Mouse (Mus musculus) forelimb bud, embryonic 11.5 days (tissue): Measurements from ENCODE around the gene Bloc1s2.

Experiments
- DNase-seq: peaks from one replicate; pipeline ENCODE4 v3.0.0-alpha.2; 2012; ENCODE audit warnings: low read depth, low spot score

Gene Bloc1s2

DNA sequence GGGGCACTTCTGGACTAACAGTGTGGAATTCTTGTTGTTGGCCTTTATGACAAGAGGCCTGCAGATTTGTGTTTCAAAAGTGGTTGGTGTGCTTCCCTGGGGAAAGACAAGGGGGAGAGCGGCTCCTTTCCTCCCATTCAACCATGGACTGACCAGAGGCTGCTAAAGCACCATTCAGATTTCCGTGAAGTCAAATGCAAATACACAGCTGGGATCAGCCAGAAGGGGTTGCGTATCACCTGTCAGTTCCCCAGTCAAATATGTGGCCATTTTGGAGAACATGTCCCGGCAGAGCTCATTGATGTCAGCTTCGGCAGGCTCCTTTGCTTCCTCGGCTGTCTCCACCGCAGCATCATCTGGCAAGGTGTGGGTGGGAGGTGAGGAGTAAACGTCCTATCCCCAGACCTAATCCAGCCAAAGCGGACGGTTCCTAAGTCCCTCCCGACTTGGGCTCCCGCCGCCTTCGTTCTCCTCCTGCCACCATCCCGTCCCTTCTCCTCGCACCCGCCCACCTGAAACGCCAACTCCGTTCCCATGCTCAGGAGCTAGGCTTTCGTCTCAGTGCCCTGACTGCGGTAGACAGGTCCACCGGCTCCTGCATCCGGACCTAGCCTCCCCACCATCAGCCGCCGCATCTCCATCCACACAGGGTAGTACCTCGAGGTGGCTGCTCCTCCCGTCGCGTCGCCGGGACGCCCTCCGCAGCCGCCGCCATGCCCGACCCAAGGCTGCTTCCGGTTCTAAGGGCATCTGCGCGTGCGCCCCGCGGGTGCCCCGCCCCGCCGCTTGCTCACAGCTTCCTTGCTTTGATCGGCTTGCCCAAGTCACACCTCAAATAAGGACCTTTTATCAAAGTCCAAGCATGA lies at the start of gene Bloc1s2:
Gene Bloc1s2, minus strand, starts transcription at position 745 of the 866 bp plus-strand sequence.
- DNase-seq, result peak; percentile 77

DNA sequence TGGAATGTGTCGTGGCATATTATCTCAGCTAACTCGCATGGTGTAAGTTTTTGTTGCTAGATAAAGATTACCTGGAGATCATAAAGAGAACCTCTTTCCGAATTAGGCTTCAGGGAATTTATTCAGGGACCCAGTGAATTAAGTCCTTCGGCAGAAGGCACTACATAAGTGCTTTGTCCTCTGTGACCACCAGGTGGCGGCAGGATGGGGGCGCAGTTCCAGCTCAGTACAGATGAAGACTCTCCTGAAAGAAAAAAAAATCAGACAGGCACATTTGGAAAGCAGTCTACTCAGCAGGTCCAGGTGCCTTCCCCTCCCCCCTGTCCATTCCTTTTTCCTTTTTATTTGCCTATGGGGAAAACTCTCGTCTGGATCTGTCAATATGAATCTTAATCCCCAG lies 48.9 kb upstream of the Bloc1s2 start:
- DNase-seq, result peak; percentile 57

DNA sequence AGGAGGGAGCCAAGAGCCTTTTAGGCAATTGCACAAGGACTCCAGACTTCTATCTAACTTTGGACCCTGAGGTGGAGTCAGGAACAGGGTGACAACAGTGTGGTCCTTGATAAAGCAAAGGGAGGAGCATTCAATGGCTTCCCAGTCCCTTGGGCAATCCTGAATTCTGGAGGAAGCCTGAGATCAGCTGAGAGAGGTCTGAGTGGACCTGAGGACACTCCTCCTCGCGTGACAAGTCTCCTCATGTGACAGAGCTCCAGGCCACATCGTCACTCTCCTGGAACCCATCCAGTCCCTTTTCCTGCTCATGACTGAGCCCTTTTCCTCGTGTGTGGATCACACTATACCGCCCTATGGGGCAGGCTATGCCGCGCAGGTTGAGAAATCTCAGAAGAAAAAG lies 47.7 kb upstream of the Bloc1s2 start:
- no peak for DNase-seq

DNA sequence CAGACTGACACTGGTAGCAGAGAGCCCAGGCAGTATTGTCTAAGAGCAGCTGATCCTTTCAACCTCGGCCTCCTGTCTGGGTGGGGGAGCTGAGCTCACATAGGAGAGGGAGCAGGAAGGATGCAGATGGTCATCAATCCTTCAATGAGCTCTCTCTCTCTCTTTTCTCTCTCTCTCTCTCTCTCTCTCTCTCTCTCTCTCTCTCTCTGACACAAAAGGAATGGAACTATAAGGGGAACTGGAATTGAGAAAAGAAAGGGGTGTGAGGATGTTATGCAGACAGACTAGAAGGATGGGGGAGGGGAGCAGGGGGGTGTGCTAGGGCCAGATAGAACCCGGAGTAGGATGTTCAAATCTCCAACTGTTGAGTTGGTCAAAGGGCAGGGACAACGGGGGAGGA lies 46.1 kb upstream of the Bloc1s2 start, which contains the start of gene Pkd2l1:
Gene Pkd2l1, minus strand, starts transcription at position 101 of the 400 bp plus-strand sequence.
- DNase-seq, result no peak

DNA sequence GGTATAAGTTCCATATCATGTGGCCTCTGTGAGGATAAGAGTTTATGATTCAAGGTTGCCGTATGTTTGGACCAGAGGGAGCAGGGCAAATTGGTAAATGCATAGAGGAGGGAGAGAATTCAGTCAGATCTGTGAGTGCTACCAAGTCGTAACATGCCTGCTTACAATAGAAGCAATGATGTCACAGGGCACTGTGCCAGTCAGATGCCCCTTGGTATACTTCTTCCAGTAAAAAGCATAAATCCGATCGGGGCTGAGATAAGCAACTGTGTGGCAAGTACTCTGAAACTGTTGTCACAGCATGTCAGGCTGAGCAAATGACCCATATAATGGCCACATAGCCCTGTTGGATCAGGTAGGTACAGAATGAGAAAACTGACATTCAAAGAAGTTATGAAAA lies 42.8 kb upstream of the Bloc1s2 start:
- no peak for DNase-seq

DNA sequence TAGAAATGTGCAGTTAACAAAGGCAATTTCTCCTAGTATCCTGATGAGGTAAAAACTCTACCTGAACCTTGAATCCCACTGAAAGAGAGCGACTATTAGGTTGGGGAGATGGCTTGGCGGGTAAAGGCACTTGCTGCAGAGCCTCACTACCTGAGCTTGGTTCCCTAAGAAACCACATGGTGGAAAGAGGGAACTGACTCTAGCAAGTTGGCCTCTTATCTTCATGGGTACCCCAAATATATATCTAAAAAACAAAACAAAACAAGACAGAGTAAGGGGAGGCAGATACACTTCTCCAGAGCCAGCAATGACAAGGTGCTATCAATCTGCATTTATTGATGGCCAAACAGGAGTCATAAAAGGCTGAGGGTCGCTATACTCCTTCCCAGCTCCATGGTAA lies 37.7 kb upstream of the Bloc1s2 start:
- no peak for DNase-seq

DNA sequence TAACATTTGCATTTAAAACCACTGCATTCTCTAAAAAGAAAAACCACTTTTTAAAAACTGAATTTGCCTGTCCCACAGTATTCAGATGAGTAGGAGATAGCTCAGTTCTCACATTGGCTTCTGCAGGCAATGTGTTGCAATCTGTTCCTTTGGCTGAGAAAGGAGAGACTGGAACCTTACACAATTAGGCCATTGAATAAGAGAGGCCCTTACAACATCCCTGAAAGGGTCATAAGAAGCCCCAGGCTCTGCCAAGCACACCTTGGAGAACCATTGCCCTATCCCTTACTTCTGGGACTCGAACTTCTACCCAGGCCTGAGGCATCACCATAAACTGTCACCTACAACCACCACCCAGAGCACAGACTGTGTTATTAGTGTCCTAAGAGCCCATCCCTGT lies 34.3 kb upstream of the Bloc1s2 start:
- DNase-seq, result no peak

DNA sequence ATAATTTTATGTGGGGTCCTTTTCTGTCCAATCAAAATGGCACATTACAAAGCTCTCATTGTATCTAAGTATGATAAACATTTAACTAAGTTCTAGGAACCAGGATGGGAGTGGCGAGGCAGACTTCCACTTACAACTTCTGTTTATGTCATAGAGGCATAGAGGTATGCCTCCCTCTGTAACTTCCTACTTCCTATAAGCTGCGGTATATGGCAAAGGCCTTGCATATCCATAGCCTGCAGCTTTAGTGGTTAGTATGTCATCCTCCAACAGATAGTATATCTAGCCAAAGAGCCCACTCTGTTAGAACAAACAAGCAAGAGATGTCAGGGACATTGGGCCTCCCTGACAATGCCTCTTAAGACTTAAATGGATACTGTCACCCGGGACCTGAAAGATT lies 30.5 kb upstream of the Bloc1s2 start:
- no peak for DNase-seq

DNA sequence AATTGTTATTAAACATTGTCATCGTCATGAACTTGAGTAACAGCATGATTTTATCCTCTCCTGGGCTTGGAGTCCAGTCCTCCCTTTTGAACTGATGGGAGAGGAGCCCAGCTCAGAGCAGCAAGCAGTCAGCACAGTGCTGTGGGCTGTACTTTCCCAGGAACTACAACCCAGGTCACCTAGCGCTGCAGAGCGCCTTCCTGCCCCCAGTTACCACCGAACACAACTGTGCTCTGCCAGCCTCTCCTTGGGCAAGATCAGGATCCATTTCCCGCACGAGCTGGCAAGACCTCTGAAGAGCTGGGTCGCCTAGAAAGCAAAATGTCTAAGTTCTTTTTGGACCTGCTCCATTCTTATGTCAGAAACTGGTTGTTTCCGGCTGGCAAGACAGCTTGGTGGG lies 28.6 kb upstream of the Bloc1s2 start:
- DNase-seq, result no peak

DNA sequence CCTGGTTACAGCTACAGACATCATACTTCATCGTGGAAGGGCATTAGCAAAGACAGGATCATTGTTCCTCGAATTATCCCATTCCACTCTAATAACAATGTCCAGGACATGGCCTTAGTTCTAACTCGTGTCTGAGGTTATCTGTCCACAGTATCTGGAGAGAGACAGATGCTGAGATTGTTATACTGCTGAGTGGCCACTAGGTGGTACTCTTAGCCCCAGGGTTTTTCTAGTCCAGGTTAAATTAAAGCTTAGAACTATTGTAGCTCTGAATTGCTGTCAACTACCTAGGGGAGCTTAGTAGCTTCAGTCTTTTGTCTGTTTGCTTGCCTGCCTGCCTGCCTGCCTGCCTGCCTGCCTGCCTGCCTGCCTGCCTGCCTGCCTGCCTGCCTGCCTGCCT lies 15.3 kb upstream of the Bloc1s2 start:
- DNase-seq, result peak; percentile 13

DNA sequence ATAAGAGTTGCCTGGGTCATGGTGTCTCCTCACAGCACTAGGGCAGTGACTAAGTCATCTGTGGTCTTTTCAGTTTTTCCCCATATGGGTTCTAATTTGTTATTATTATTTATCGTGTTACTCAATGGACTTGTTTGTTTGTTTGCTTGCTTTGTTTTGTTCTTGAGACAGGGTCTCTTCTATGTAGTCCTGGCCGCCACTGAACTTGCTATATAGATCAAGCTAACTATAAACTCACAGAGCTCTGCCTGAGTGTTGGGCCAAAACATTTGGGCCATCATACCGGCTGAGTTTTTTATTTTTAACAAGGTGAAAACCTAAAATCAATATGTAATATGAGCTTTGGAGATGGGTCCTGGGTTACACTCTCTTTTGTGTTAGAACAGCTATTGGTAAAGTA lies 13.1 kb upstream of the Bloc1s2 start:
- DNase-seq, result no peak

DNA sequence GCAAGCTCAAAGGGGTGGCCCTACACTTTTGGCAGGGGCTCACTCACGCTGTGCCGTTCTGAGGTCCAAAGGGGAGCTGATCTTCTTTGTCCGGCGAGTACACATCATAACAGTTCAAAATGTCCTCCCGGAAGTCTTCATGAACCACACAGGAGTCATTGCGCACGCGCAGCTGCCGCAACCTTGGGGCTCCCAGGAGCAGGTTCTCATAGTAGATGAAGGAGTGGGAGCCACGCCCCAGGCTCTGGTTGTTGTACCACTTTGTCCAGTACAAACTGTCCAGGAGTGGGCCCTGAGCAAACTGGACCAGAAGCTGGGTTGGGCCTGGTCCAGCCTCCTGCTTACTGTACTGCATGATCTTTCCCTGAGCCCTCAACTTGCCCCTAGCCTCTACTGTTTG lies 10.8 kb upstream of the Bloc1s2 start:
- DNase-seq, result no peak

DNA sequence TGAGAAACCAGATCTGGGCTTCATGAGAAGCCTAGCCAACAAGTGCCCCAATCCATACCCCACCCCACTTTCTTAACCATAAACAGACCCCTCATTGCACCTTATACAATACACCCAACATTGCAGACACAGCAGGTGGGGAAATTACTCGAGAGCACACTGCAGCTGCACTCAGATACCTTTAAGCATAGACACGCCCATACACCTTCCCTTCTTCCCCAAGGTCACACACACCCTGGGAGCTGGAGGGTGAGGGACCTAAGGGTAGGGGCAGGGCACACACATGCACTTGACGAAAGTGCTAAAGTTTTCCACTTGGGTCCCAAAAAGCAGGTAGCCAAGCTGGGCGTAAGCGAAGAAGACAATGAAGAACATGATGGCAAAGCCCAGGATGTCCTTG lies 7.5 kb upstream of the Bloc1s2 start:
- no peak for DNase-seq

DNA sequence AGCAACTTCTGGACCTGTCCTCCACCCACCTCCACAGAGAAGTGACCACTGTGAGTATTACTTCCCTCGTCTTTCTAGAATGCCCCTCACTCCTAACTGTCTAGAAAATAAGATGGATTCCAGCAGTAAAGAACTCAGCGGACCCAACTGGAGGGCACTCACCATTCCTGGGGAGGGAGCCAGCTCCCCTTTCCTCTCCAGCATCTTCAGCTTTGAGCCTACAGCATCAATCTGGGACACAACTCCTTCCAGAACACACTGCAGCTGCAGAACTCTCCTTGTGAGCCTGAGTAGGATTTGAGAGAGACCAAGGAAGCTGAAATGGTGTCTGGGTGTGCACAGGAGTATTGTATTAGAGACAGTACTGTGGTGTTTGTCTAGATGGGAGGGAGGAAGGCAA lies 2.7 kb upstream of the Bloc1s2 start:
- no peak for DNase-seq

DNA sequence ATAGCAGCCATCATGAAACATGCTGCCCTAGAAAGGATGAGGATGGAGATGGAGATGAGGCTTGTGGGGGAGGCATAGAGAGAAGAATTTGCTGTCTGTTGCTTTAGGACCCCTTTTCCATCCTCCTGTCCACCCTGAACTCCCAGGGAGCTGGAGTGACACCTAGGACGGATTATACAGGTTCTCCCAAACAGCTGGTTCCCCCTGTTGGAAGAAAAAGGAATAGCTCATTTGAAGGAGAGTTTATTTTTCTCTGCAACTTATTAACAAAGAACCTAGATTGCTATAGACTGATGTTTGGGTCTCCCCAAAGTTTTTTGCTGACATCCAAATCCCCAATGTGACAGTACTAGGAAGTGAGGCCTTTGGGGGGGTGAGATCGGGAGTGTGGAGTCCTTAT lies 2.1 kb upstream of the Bloc1s2 start:
- no peak for DNase-seq

DNA sequence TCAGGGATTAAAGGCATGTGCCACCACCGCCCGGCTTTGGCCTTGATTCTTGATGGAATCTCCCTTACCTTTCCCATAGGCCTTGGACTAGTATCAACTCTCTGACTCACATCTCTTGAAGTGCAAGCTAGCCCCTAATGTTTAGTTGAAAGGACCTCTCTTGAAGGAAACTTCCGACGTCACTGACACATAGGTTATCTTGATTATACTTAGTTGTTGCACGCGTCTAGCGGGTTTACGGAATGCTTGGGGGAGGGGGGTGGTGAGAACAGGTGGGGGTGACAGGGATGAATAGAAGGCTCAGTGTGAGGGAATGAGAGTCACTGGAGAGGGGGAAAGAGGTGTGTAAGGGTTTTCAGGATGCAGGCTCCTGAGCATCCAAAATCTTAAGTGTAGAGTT lies 705 bp upstream of the Bloc1s2 start:
- no peak for DNase-seq

DNA sequence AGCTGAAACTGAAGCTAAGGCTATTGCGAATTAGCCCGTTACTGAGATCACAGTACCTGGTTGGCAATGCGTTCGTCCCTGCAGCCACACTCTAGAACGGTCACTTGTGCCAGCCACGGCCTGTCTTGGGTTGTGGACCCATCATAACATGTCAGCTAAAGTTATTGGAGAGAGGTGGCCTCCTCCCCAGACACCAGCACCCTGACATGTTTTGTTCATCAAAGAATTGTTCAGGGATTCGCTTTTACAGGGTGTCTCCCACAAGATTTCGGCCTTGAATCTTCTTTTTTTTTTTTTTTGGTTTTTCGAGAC lies 278 bp upstream of the Bloc1s2 start:
- no peak for DNase-seq

DNA sequence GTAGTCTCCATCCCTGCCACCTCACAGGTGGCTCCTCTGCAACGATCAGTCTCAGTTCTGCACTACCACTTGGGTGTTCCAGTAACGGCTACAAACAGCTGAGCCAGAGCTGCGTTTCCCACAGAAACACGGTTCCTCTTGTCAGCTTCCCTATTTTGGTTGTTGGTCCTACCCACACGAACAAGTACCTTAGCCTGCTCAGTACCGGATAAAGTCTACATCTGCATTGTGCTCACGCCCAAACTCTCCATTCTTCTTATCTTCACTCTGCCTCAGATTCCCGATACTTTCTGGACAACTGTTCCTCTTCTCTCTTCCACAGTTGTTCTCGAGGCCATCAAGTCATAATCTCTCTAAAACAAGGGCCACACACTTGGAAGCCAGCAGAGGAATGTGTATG lies 1.9 kb downstream of the Bloc1s2 start:
- DNase-seq, result no peak

DNA sequence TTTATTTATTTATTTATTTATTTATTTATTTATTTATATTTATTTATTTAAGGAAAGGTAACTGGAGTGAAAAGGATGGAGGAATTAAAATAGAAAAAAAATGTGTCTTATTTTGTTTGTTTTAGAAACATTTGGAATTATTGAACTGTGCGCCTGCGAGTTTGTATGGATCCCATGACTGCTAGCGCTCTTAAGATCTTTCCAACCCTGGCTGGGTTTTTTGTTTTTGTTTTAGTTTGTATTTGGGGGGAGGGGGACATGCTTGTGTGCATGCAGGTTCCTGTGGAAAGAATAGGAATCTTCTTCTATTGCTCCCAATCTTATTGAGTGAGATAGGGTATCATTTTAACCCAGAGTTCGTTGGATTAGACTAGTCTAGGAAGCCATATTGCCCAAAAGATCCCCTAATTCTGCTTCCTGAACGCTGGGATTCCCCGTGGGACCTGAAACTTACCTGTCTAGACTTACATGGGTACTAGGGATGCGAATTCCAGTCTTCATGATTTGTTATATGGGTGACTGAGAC lies 10.2 kb downstream of the Bloc1s2 start:
- DNase-seq, result no peak

DNA sequence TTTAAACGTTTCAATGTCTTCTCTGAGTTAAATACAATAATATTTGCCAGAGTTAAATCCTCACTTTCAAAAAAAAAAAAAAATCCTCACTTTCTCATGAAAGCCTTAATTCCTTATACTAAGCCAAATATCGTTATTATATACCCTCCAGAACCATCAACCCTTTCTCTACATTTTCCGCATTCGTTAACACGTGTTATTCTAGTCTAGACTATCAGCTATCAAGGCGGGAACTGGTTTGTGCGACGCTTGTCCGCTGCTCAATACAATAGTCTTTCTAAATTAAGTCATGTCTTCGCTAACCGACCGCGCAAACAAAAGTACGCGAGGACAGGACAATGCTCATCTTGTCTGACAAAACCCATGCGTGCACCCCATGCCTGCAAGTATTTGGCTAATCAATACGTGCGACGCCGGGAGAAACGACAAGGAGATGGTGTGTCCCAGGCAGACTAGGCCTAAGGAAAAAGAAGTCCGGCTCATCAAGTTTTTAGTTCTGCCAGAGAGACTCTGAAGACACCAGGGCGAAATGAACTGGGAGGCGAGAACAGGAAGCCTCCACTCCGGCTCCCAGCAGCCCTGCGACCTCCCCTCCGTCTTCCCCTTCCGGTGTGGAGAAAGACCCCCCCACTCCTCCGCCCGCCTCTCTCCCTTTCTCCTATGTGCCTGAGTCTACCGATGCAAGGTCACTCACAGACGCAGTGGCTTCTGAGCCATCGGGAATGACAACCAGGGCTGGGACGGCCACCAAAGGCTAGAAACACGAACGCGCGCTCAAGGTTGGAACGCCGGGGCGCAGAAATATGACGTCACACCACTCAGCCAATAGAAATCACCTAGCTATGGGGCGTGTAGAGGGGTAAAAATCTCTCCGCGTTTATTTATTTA lies 10.9 kb downstream of the Bloc1s2 start, which contains the start of gene Cwf19l1:
Gene Cwf19l1, minus strand, starts transcription at position 805 of the 888 bp plus-strand sequence.
- DNase-seq, result peak; percentile 90

DNA sequence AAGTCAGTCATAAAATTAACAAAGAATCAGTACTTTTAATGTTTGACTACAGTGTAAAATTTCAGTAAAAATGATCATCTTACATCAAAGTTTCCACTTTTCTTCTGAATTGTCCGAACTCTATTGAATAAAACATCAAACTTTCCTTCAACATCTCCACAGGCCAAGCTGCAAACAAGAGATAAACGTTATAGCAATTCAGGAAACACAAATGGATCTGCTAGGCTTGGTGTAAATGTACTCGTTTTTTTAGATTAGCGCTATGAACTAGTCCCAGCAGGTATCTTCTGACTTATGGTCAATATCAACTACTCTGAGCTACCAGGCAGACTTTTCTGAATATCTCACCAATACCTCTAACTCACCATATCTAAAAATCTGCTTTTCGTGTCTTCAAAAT lies 13.3 kb downstream of the Bloc1s2 start:
- DNase-seq, result no peak

DNA sequence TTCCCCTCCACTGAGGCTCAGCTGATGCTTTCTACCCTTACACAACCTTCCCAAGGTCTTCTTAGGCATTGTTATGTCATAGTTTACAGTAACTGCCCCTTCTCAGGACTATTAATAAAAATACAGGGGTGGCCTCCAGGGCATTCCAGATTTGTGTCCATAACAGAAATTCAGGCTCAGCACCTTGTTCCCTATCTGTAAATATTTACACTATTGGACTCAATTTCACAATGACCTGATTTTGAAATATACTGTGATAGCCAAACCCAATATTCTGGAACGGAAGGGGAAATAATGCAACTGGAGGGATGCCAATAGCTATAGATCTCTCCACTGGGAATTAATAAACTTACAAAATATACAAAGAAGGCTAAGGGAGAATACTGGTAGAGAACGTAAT lies 17.7 kb downstream of the Bloc1s2 start:
- DNase-seq, result no peak
